Mouse (Mus musculus) bone marrow, adult 2 months (tissue): ENCODE measurements around the gene Syvn1. TPM values are rescaled to one million over a fixed set of nuclear protein-coding genes. Genes with fewer than 3 reads are reported as not detected.

Source experiments
- H3K27ac ChIP-seq: fragments of 200-500 bp; 2 replicates; pipeline ENCODE4 v1.5.1; 2012; ENCODE audit warnings: low read depth, mild to moderate bottlenecking, control low read depth, inconsistent platforms, low read length; ENCODE audit not compliant: control insufficient read depth, poor library complexity, insufficient read depth
- H3K4me1 ChIP-seq: fragments of 200-500 bp; 2 replicates; pipeline ENCODE4 v1.6.1; 2011; ENCODE audit warnings: low read length; ENCODE audit not compliant: control insufficient read depth, insufficient read depth
- H3K4me3 ChIP-seq: fragments of 200-500 bp; replicated peaks from 2 replicates; pipeline ENCODE3; 2011; ENCODE audit warnings: mild to moderate bottlenecking, low read depth, low read length, control low read depth; ENCODE audit not compliant: control insufficient read depth
- CTCF ChIP-seq: fragments of 200-500 bp; IDR thresholded peaks from 2 replicates; pipeline ENCODE4 v1.5.1; 2011; ENCODE audit warnings: low read length, control low read depth; ENCODE audit not compliant: control insufficient read depth, insufficient read depth
- POLR2A ChIP-seq: fragments of 200-500 bp; IDR thresholded peaks from 2 replicates; pipeline ENCODE4 v1.6.1; 2011; ENCODE audit warnings: low read depth, mild to moderate bottlenecking, control low read depth, low read length, borderline replicate concordance; ENCODE audit not compliant: control insufficient read depth
- WGBS: fragments of 180-500 bp; shearing (Covaris S2); methylation state at CpG from one replicate; pipeline ENCODE4 v1.1.7; 2018; 5-methylcytosine and 5-hydroxymethylcytosine counted together
- polyA plus RNA-seq: library from polyadenylated mRNA; stranded (reverse); fragments of >200 nt; gene quantifications from 2 replicates; pipeline ENCODE4 v1.2.4, GENCODE M21; 2011; ENCODE audit warnings: low replicate concordance; ENCODE audit not compliant: missing spikeins, insufficient read depth, insufficient read length

Gene Syvn1
- polyA plus RNA-seq, 1 experiment: 58.5 TPM

- TF ChIP-seq CTCF (no peak), POLR2A (no peak)
- H3K4me3 ChIP-seq: peak overlapping the region; percentile 97
- H3K4me1 ChIP-seq: peaks cover 3% of the 10 kb centered on the region
- H3K27ac ChIP-seq: no peak overlapping the region
- WGBS: 78% methylated on average over 5 of the region's 5 CpGs
Measured at GRCm38 (mm10) chr19:6058966-6059365, 12.6 kb downstream of the Syvn1 start.

GRCm38 (mm10) chr19:6061021-6061533 lies 14.7 kb downstream of the Syvn1 start, which contains the start of gene Znhit2:
Gene Znhit2 (plus strand): TSS chr19:6061192.
- peak within 1 kb of the TSS; percentile 84 for H3K4me3 ChIP-seq
- TF ChIP-seq CTCF: no peak
- TF ChIP-seq POLR2A: peak; percentile 79; the same call in 1 of the 2 replicates
- under 1% methylated on average over 58 of the region's 58 CpGs for WGBS
- H3K27ac ChIP-seq: peak within 1 kb of the TSS; percentile 98
- H3K4me1 ChIP-seq: peaks cover 3% of the 10 kb centered on the region

GRCm38 (mm10) chr19:6061641-6062302 lies 15.4 kb downstream of the Syvn1 start:
- Histone ChIP-seq H3K4me3 (peak overlapping the region; percentile 84), H3K27ac (peak overlapping the region; percentile 98), H3K4me1 (peaks cover 3% of the 10 kb centered on the region)
- WGBS: under 1% methylated on average over 44 of the region's 44 CpGs
- TF ChIP-seq POLR2A (peak; percentile 54; the same call in 1 of the 2 replicates), CTCF (no peak)

- 49% methylated on average over 5 of the region's 5 CpGs for WGBS
- Histone ChIP-seq H3K27ac (peak overlapping the region; percentile 98), H3K4me1 (peaks cover 3% of the 10 kb centered on the region), H3K4me3 (peak overlapping the region; percentile 84)
- TF ChIP-seq CTCF: no peak
- TF ChIP-seq POLR2A: no peak
Measured at GRCm38 (mm10) chr19:6062418-6062817, 16.0 kb downstream of the Syvn1 start.

- H3K27ac ChIP-seq: no peak overlapping the region
- no peak for TF ChIP-seq CTCF
- no peak for TF ChIP-seq POLR2A
- H3K4me1 ChIP-seq: peaks cover 4% of the 10 kb centered on the region
- no peak overlapping the region for H3K4me3 ChIP-seq
- WGBS: 88% methylated on average over 6 of the region's 6 CpGs
Measured at GRCm38 (mm10) chr19:6063081-6063480, 16.7 kb downstream of the Syvn1 start.

- TF ChIP-seq CTCF: no peak
- no peak for TF ChIP-seq POLR2A
- Histone ChIP-seq H3K4me1 (peaks cover 6% of the 10 kb centered on the region), H3K27ac (no peak overlapping the region), H3K4me3 (no peak overlapping the region)
- WGBS: 44% methylated on average over 5 of the region's 5 CpGs
Measured at GRCm38 (mm10) chr19:6066571-6066970, 20.2 kb downstream of the Syvn1 start.

- 1% methylated on average over 30 of the region's 30 CpGs for WGBS
- peak overlapping the region; percentile 56 for H3K4me3 ChIP-seq
- H3K4me1 ChIP-seq: peaks cover 6% of the 10 kb centered on the region
- TF ChIP-seq POLR2A: no peak
- TF ChIP-seq CTCF: peak; percentile 92
- H3K27ac ChIP-seq: 0 out of 2 replicates have a peak overlapping the region, but pooled peaks have one; percentile 6
Measured at GRCm38 (mm10) chr19:6067011-6067723, 20.8 kb downstream of the Syvn1 start.
